In the genomic region with DNA sequence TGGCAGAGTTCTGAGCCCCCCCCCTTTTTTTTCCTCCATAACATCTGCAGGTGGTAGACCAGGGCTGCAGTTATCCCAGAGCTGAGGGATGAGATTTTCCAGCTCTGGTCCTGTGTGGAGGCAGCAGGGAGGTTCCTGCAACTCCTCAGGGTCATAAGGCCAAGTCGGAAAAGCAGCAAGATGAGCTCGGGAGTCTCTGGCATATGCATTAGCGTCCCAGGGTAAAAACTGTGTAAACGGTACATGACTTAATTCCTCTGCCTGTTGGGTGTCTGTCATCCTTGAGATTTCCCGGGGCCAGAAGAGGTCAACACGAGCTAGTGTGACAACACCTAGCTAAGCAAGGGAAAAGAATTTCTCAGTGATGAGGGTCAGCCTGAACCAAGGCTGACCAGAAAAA, we compare ENCODE assay signal across 31 mouse cellular contexts.
DNase-seq lines count a peak whose midpoint lies in the region; ATAC-seq and TF ChIP-seq lines count a peak whose summit lies in the region.
"Had no signal": no experiment of that assay in that cellular context is flagged by ENCODE, and none has a peak within 500 bp of the region (broad histone marks: within the 10 kb centered on the region; RNA-seq: fewer than 3 reads in every experiment).

No protein-coding gene starts in this region.

- H3K27ac ChIP-seq in hindbrain, embryonic 13.5 days: 0 out of 2 replicates have a peak overlapping the region, but pooled peaks have one; percentile 73
- no peak overlapping the region for H3K27ac ChIP-seq in hindbrain, postnatal 0 days
- H3K27ac ChIP-seq in neural tube, embryonic 15.5 days (replicated peaks): no peak overlapping the region
- H3K27ac ChIP-seq: gastrocnemius, adult 2 months; heart, adult 2 months; layer of hippocampus, adult 2 months; left cerebral cortex, adult 2 months; liver, embryonic 15.5 days; midbrain, embryonic 12.5 days; stomach, embryonic 15.5 days had no signal

- no peak for DNase-seq in hindbrain, postnatal 0 days (ENCODE audit: low spot score)
- peak; percentile 23 for DNase-seq in neural tube, embryonic 10.5 days (ENCODE audit: extremely low spot score, low spot score)
- peak; percentile 49 for DNase-seq in embryo, embryonic 9.5 days (ENCODE audit: extremely low spot score)
- peak; percentile 65 for DNase-seq in yolk sac, embryonic 10.5 days (ENCODE audit: low spot score)
- DNase-seq in adrenal gland, adult 18-20 months (ENCODE audit: low spot score in 2 of 2): no peak
- DNase-seq: adrenal gland, adult 8-10 months; B cell, adult 2 months; cerebellum, adult 8-10 months; cerebellum, postnatal 25 days; gastrocnemius, adult 2 months; gastrocnemius, postnatal 36 days; heart, adult 2 months; kidney, adult 9 months; kidney, postnatal 36 days; liver; lung, postnatal 36 days; retina, postnatal 1 day; right cerebral cortex, postnatal 14 days; thymus, adult 2 months; thymus, postnatal 36 days had no signal

- peaks cover 34% of the 10 kb centered on the region for H3K4me1 ChIP-seq in hindbrain, embryonic 13.5 days (replicated peaks)
- peaks cover 11% of the 10 kb centered on the region; the same call in 1 of the 2 replicates for H3K4me1 ChIP-seq in hindbrain, postnatal 0 days (ENCODE audit: insufficient read depth, low read length)
- H3K4me1 ChIP-seq in neural tube, embryonic 15.5 days: peaks cover 39% of the 10 kb centered on the region

- H3K4me3 ChIP-seq in hindbrain, embryonic 13.5 days: no peak overlapping the region
- no peak overlapping the region for H3K4me3 ChIP-seq in hindbrain, postnatal 0 days (ENCODE audit: low read length)
- H3K4me3 ChIP-seq in neural tube, embryonic 15.5 days (replicated peaks): no peak overlapping the region
- H3K4me3 ChIP-seq: erythroblast, embryonic 14.5 days; gastrocnemius, adult 2 months; heart, adult 2 months; layer of hippocampus, adult 2 months; left cerebral cortex, adult 2 months; liver, embryonic 15.5 days; midbrain, embryonic 12.5 days; stomach, embryonic 15.5 days had no signal

- H3K36me3 ChIP-seq in hindbrain, embryonic 13.5 days: no peaks in the 10 kb centered on the region
- no peaks in the 10 kb centered on the region for H3K36me3 ChIP-seq in hindbrain, postnatal 0 days (ENCODE audit: insufficient read depth, low read length)
- H3K36me3 ChIP-seq in neural tube, embryonic 15.5 days: no peaks in the 10 kb centered on the region
- H3K36me3 ChIP-seq: liver, embryonic 15.5 days; midbrain, embryonic 12.5 days; stomach, embryonic 15.5 days had no signal

- no peak for TF ChIP-seq CTCF in hindbrain, postnatal 0 days (IDR thresholded peaks at IDR 0.05; ENCODE audit: low read depth)

- 66% methylated on average over 6 of the region's 6 CpGs for WGBS in hindbrain, embryonic 13.5 days
- WGBS in hindbrain, postnatal 0 days: 75% methylated on average over 6 of the region's 6 CpGs
- WGBS in neural tube, embryonic 15.5 days: 71% methylated on average over 6 of the region's 6 CpGs

- H3K27me3 ChIP-seq in hindbrain, embryonic 13.5 days: no peaks in the 10 kb centered on the region
- H3K27me3 ChIP-seq in hindbrain, postnatal 0 days (ENCODE audit: insufficient read depth, low read length): no peaks in the 10 kb centered on the region
- no peaks in the 10 kb centered on the region for H3K27me3 ChIP-seq in neural tube, embryonic 15.5 days (replicated peaks)
- H3K27me3 ChIP-seq: liver, embryonic 15.5 days; midbrain, embryonic 12.5 days; stomach, embryonic 15.5 days had no signal

- ATAC-seq in hindbrain, embryonic 13.5 days (ENCODE audit: low FRiP score): no peak
- no peak for ATAC-seq in hindbrain, postnatal 0 days
- no peak for ATAC-seq in neural tube, embryonic 15.5 days (ENCODE audit: low FRiP score)
- ATAC-seq: activated CD4-positive, CD25-positive, alpha-beta regulatory T cell, adult 4 months; forebrain, embryonic 16.5 days; intestine, embryonic 16.5 days had no signal

- H3K9ac ChIP-seq in hindbrain, embryonic 13.5 days: no peak overlapping the region
- H3K9ac ChIP-seq in hindbrain, postnatal 0 days (replicated peaks; ENCODE audit: low read length): no peak overlapping the region
- H3K9ac ChIP-seq in neural tube, embryonic 15.5 days (replicated peaks): no peak overlapping the region
- H3K9ac ChIP-seq: liver, embryonic 15.5 days; midbrain, embryonic 12.5 days; stomach, embryonic 15.5 days had no signal

- H3K9me3 ChIP-seq in hindbrain, embryonic 13.5 days: no peaks in the 10 kb centered on the region
- H3K9me3 ChIP-seq in hindbrain, postnatal 0 days (ENCODE audit: low read length): no peaks in the 10 kb centered on the region
- H3K9me3 ChIP-seq in neural tube, embryonic 15.5 days (replicated peaks): no peaks in the 10 kb centered on the region
- H3K9me3 ChIP-seq: liver, embryonic 15.5 days; midbrain, embryonic 12.5 days; stomach, embryonic 15.5 days had no signal

- H3K4me2 ChIP-seq in hindbrain, embryonic 13.5 days: no peak overlapping the region
- no peak overlapping the region for H3K4me2 ChIP-seq in hindbrain, postnatal 0 days (ENCODE audit: low read depth, low read length)
- H3K4me2 ChIP-seq in neural tube, embryonic 15.5 days: no peak overlapping the region
- H3K4me2 ChIP-seq: liver, embryonic 15.5 days; midbrain, embryonic 12.5 days; stomach, embryonic 15.5 days had no signal

Comparison
In these comparisons a context has a peak if more than half of its experiments do, and no peak if none do; other contexts are left out.
1. DNase-seq: peak in neural tube, embryonic 10.5 days (single experiment), embryo, embryonic 9.5 days (single experiment) and yolk sac, embryonic 10.5 days (single experiment); none in hindbrain, postnatal 0 days (single experiment) and adrenal gland, adult 18-20 months (0 of 2).